Mouse (Mus musculus): ENCODE measurements around the gene Nipsnap3b. TPM values are rescaled to one million over a fixed set of nuclear protein-coding genes. Genes with fewer than 3 reads are reported as not detected.
A peak's percentile ranks its signal among the peaks of the same experiment; 100 is the strongest.

Gene Nipsnap3b
- polyA plus RNA-seq (2014; fragmentation: Nextera tagmentation; extraction: Ambion mirVana): 90.2 and 91.8 TPM in 2 replicates

GRCm38 (mm10) chr4:53011732-53012361, at the start of gene Nipsnap3b:
Gene Nipsnap3b, plus strand, starts transcription at chr4:53011880.
- H3K36me3 ChIP-seq (ENCODE audit: control insufficient read depth, insufficient read depth, low read length): peaks cover 9% of the 10 kb centered on the region
- H3K4me3 ChIP-seq (ENCODE audit: low read depth, low read length): peak within 1 kb of the TSS; percentile 62
- H3K9me3 ChIP-seq (ENCODE audit: control insufficient read depth, low read depth, low read length): no peaks in the 10 kb centered on the region; the same call in 1 of the 2 replicates
- peak within 1 kb of the TSS; percentile 57 for H3K4me2 ChIP-seq (replicated peaks; ENCODE audit: low read depth, low read length)
- peak within 1 kb of the TSS; percentile 13; the same call in 1 of the 2 replicates for H3K27ac ChIP-seq (ENCODE audit: low read length)
- peak within 1 kb of the TSS; percentile 43 for H3K9ac ChIP-seq (replicated peaks; ENCODE audit: low read depth, low read length)
- H3K4me1 ChIP-seq (ENCODE audit: control insufficient read depth, insufficient read depth, low read length): 0 out of 2 replicates have a peak, but pooled peaks cover 4% of the 10 kb centered on the region
- under 1% methylated on average over 63 of the region's 63 CpGs for WGBS
- H3K27me3 ChIP-seq (ENCODE audit: control insufficient read depth, insufficient read depth, low read length): no peaks in the 10 kb centered on the region
- ATAC-seq (ENCODE audit: insufficient number of reproducible peaks, insufficient read depth, low FRiP score, low read depth): peak; percentile 97

GRCm38 (mm10) chr4:52964247-52964646, 47.4 kb upstream of the Nipsnap3b start, which contains the start of gene Olfr270:
Gene Olfr270, plus strand, starts transcription at chr4:52964547.
- Histone ChIP-seq H3K4me1 (ENCODE audit: control insufficient read depth, insufficient read depth, low read length) (no peaks in the 10 kb centered on the region), H3K36me3 (ENCODE audit: control insufficient read depth, insufficient read depth, low read length) (no peaks in the 10 kb centered on the region), H3K27ac (ENCODE audit: low read length) (no peak within 1 kb of the TSS), H3K4me3 (ENCODE audit: low read depth, low read length) (no peak within 1 kb of the TSS), H3K9ac (replicated peaks; ENCODE audit: low read depth, low read length) (no peak within 1 kb of the TSS), H3K9me3 (ENCODE audit: control insufficient read depth, low read depth, low read length) (no peaks in the 10 kb centered on the region), H3K27me3 (ENCODE audit: control insufficient read depth, insufficient read depth, low read length) (no peaks in the 10 kb centered on the region), H3K4me2 (replicated peaks; ENCODE audit: low read depth, low read length) (no peak within 1 kb of the TSS)
- ATAC-seq (ENCODE audit: insufficient number of reproducible peaks, insufficient read depth, low FRiP score, low read depth): no peak

- 66% methylated on average over 2 of the region's 2 CpGs for WGBS
- Histone ChIP-seq H3K27me3 (ENCODE audit: control insufficient read depth, insufficient read depth, low read length) (no peaks in the 10 kb centered on the region), H3K9me3 (ENCODE audit: control insufficient read depth, low read depth, low read length) (no peaks in the 10 kb centered on the region), H3K4me2 (replicated peaks; ENCODE audit: low read depth, low read length) (no peak overlapping the region), H3K4me3 (ENCODE audit: low read depth, low read length) (no peak overlapping the region), H3K36me3 (ENCODE audit: control insufficient read depth, insufficient read depth, low read length) (no peaks in the 10 kb centered on the region), H3K9ac (replicated peaks; ENCODE audit: low read depth, low read length) (no peak overlapping the region), H3K4me1 (ENCODE audit: control insufficient read depth, insufficient read depth, low read length) (no peaks in the 10 kb centered on the region), H3K27ac (ENCODE audit: low read length) (no peak overlapping the region)
- no peak for ATAC-seq (ENCODE audit: insufficient number of reproducible peaks, insufficient read depth, low FRiP score, low read depth)
Observed at GRCm38 (mm10) chr4:52985216-52985615, 26.5 kb upstream of the Nipsnap3b start.

GRCm38 (mm10) chr4:52986266-52986665, 25.4 kb upstream of the Nipsnap3b start:
- ATAC-seq (ENCODE audit: insufficient number of reproducible peaks, insufficient read depth, low FRiP score, low read depth): no peak
- Histone ChIP-seq H3K27me3 (ENCODE audit: control insufficient read depth, insufficient read depth, low read length) (no peaks in the 10 kb centered on the region), H3K4me2 (replicated peaks; ENCODE audit: low read depth, low read length) (no peak overlapping the region), H3K9me3 (ENCODE audit: control insufficient read depth, low read depth, low read length) (0 out of 2 replicates have a peak, but pooled peaks cover 3% of the 10 kb centered on the region), H3K9ac (replicated peaks; ENCODE audit: low read depth, low read length) (no peak overlapping the region), H3K4me3 (ENCODE audit: low read depth, low read length) (no peak overlapping the region), H3K4me1 (ENCODE audit: control insufficient read depth, insufficient read depth, low read length) (no peaks in the 10 kb centered on the region), H3K27ac (ENCODE audit: low read length) (no peak overlapping the region), H3K36me3 (ENCODE audit: control insufficient read depth, insufficient read depth, low read length) (no peaks in the 10 kb centered on the region)
- 83% methylated on average over 2 of the region's 2 CpGs for WGBS

GRCm38 (mm10) chr4:52989248-52989647, 22.4 kb upstream of the Nipsnap3b start, which contains the start of gene Nipsnap3a:
Gene Nipsnap3a, plus strand, starts transcription at chr4:52989272.
- H3K4me3 ChIP-seq (ENCODE audit: low read depth, low read length): 0 out of 2 replicates have a peak within 1 kb of the TSS, but pooled peaks have one; percentile 5
- 32% methylated on average over 12 of the region's 12 CpGs for WGBS
- 0 out of 2 replicates have a peak, but pooled peaks have one; percentile 37 for ATAC-seq (ENCODE audit: insufficient number of reproducible peaks, insufficient read depth, low FRiP score, low read depth)

GRCm38 (mm10) chr4:52999449-52999848, 12.2 kb upstream of the Nipsnap3b start:
- no peaks in the 10 kb centered on the region for H3K27me3 ChIP-seq (ENCODE audit: control insufficient read depth, insufficient read depth, low read length)
- no peaks in the 10 kb centered on the region for H3K4me1 ChIP-seq (ENCODE audit: control insufficient read depth, insufficient read depth, low read length)
- H3K36me3 ChIP-seq (ENCODE audit: control insufficient read depth, insufficient read depth, low read length): no peaks in the 10 kb centered on the region
- H3K4me2 ChIP-seq (replicated peaks; ENCODE audit: low read depth, low read length): no peak overlapping the region
- no peak overlapping the region for H3K4me3 ChIP-seq (ENCODE audit: low read depth, low read length)
- 94% methylated on average over 6 of the region's 6 CpGs for WGBS
- H3K27ac ChIP-seq (ENCODE audit: low read length): no peak overlapping the region
- no peak for ATAC-seq (ENCODE audit: insufficient number of reproducible peaks, insufficient read depth, low FRiP score, low read depth)
- H3K9ac ChIP-seq (replicated peaks; ENCODE audit: low read depth, low read length): no peak overlapping the region
- H3K9me3 ChIP-seq (ENCODE audit: control insufficient read depth, low read depth, low read length): no peaks in the 10 kb centered on the region

More at GRCm38 (mm10) chr4:52989248-52989647, 22.4 kb upstream of the Nipsnap3b start, which contains the start of gene Nipsnap3a:
- H3K4me2 ChIP-seq (replicated peaks; ENCODE audit: low read depth, low read length): peak within 1 kb of the TSS; percentile 51
- no peaks in the 10 kb centered on the region for H3K27me3 ChIP-seq (ENCODE audit: control insufficient read depth, insufficient read depth, low read length)
- no peak within 1 kb of the TSS; the same call in 1 of the 2 replicates for H3K9ac ChIP-seq (replicated peaks; ENCODE audit: low read depth, low read length)
- H3K9me3 ChIP-seq (ENCODE audit: control insufficient read depth, low read depth, low read length): 0 out of 2 replicates have a peak, but pooled peaks cover 3% of the 10 kb centered on the region
- no peaks in the 10 kb centered on the region for H3K4me1 ChIP-seq (ENCODE audit: control insufficient read depth, insufficient read depth, low read length)
- no peaks in the 10 kb centered on the region for H3K36me3 ChIP-seq (ENCODE audit: control insufficient read depth, insufficient read depth, low read length)
- no peak within 1 kb of the TSS for H3K27ac ChIP-seq (ENCODE audit: low read length)

GRCm38 (mm10) chr4:53000154-53000553, 11.5 kb upstream of the Nipsnap3b start:
- Histone ChIP-seq H3K27ac (ENCODE audit: low read length) (no peak overlapping the region), H3K36me3 (ENCODE audit: control insufficient read depth, insufficient read depth, low read length) (no peaks in the 10 kb centered on the region), H3K4me2 (replicated peaks; ENCODE audit: low read depth, low read length) (no peak overlapping the region), H3K9me3 (ENCODE audit: control insufficient read depth, low read depth, low read length) (no peaks in the 10 kb centered on the region), H3K4me1 (ENCODE audit: control insufficient read depth, insufficient read depth, low read length) (no peaks in the 10 kb centered on the region), H3K9ac (replicated peaks; ENCODE audit: low read depth, low read length) (no peak overlapping the region), H3K27me3 (ENCODE audit: control insufficient read depth, insufficient read depth, low read length) (no peaks in the 10 kb centered on the region), H3K4me3 (ENCODE audit: low read depth, low read length) (no peak overlapping the region)
- ATAC-seq (ENCODE audit: insufficient number of reproducible peaks, insufficient read depth, low FRiP score, low read depth): no peak
- 68% methylated on average over 8 of the region's 8 CpGs for WGBS

GRCm38 (mm10) chr4:53009183-53009582, 2.5 kb upstream of the Nipsnap3b start:
- Histone ChIP-seq H3K36me3 (ENCODE audit: control insufficient read depth, insufficient read depth, low read length) (no peaks in the 10 kb centered on the region), H3K27ac (ENCODE audit: low read length) (no peak overlapping the region), H3K9ac (replicated peaks; ENCODE audit: low read depth, low read length) (no peak overlapping the region), H3K9me3 (ENCODE audit: control insufficient read depth, low read depth, low read length) (no peaks in the 10 kb centered on the region), H3K4me3 (ENCODE audit: low read depth, low read length) (no peak overlapping the region), H3K27me3 (ENCODE audit: control insufficient read depth, insufficient read depth, low read length) (no peaks in the 10 kb centered on the region), H3K4me1 (ENCODE audit: control insufficient read depth, insufficient read depth, low read length) (0 out of 2 replicates have a peak, but pooled peaks cover 4% of the 10 kb centered on the region), H3K4me2 (replicated peaks; ENCODE audit: low read depth, low read length) (no peak overlapping the region)
- ATAC-seq (ENCODE audit: insufficient number of reproducible peaks, insufficient read depth, low FRiP score, low read depth): no peak
- 77% methylated on average over 4 of the region's 4 CpGs for WGBS
